Mouse (Mus musculus) hindbrain, embryonic 12.5 days (tissue): ENCODE measurements around the gene Mia. TPM values are rescaled to one million over a fixed set of nuclear protein-coding genes. Genes with fewer than 3 reads are reported as not detected.
A peak's percentile ranks its signal among the peaks of the same experiment; 100 is the strongest.

Experiments
- ATAC-seq: fragments of 200-750 bp; cut with Nextera tagmentation; 2 replicates; pipeline ENCODE4 v1.8.0; 2017; ENCODE audit warnings: moderate TSS enrichment; ENCODE audit not compliant: low FRiP score
- H3K27ac ChIP-seq: fragments of 300-500 bp; sonication (generic); 2 replicates; pipeline ENCODE4 v1.5.1; 2016; ENCODE audit warnings: mild to moderate bottlenecking
- H3K27me3 ChIP-seq: fragments of 300-500 bp; sonication (generic); 2 replicates; pipeline ENCODE4 v1.6.1; 2016; ENCODE audit warnings: mild to moderate bottlenecking
- H3K36me3 ChIP-seq: fragments of 300-500 bp; sonication (generic); 2 replicates; pipeline ENCODE4 v1.6.1; 2016; ENCODE audit warnings: mild to moderate bottlenecking
- H3K4me1 ChIP-seq: fragments of 300-500 bp; sonication (generic); 2 replicates; pipeline ENCODE4 v1.6.1; 2016
- H3K4me2 ChIP-seq: fragments of 300-500 bp; sonication (generic); replicated peaks from 2 replicates; pipeline ENCODE4 v1.6.1; 2016; ENCODE audit warnings: mild to moderate bottlenecking
- H3K4me3 ChIP-seq: fragments of 300-500 bp; sonication (generic); 2 replicates; pipeline ENCODE4 v1.5.1; 2016; ENCODE audit warnings: mild to moderate bottlenecking
- H3K9ac ChIP-seq: fragments of 300-500 bp; sonication (generic); 2 replicates; pipeline ENCODE4 v1.6.1; 2016; ENCODE audit warnings: mild to moderate bottlenecking, moderate library complexity
- H3K9me3 ChIP-seq: fragments of 300-500 bp; sonication (generic); replicated peaks from 2 replicates; pipeline ENCODE4 v1.6.1; 2016; ENCODE audit warnings: mild to moderate bottlenecking
- WGBS: fragments of 180-500 bp; shearing (Covaris S2); methylation state at CpG from one replicate; pipeline ENCODE4 v1.1.7; 2016; 5-methylcytosine and 5-hydroxymethylcytosine counted together
- polyA plus RNA-seq: library from polyadenylated mRNA; unstranded; fragments of >200 nt; fragmentation: Nextera tagmentation; extraction: Ambion mirVana; gene quantifications from 2 replicates; pipeline ENCODE4 v1.2.1, GENCODE M21; 2016

Mia gene
- polyA plus RNA-seq, 1 experiment from 2014 or later, result 20.0 TPM

DNA sequence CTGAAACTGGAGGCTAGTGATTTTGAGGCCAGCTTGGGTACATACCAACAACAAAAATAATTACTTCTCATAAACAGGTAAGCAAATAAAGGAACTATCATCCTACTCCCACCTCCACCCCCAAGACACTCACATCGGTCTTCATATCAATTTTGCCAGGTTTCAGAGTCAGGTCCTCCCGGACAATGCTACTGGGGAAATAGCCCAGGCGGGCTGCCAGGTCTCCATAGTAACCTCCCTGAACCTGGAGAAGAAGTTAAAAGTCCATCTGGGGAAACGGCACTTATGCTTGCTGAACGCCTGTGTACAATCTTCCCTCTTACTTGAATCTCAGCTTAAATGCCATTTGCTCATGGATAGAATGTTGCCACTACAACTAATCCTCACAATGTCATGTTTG lies 921 bp downstream of the Mia start:
- Histone ChIP-seq H3K4me1 (peaks cover 11% of the 10 kb centered on the region), H3K4me2 (no peak overlapping the region), H3K9me3 (no peaks in the 10 kb centered on the region), H3K27ac (no peak overlapping the region), H3K9ac (no peak overlapping the region), H3K27me3 (no peaks in the 10 kb centered on the region), H3K36me3 (peaks cover 18% of the 10 kb centered on the region), H3K4me3 (no peak overlapping the region)
- 68% methylated on average over 5 of the region's 5 CpGs for WGBS
- no peak for ATAC-seq

DNA sequence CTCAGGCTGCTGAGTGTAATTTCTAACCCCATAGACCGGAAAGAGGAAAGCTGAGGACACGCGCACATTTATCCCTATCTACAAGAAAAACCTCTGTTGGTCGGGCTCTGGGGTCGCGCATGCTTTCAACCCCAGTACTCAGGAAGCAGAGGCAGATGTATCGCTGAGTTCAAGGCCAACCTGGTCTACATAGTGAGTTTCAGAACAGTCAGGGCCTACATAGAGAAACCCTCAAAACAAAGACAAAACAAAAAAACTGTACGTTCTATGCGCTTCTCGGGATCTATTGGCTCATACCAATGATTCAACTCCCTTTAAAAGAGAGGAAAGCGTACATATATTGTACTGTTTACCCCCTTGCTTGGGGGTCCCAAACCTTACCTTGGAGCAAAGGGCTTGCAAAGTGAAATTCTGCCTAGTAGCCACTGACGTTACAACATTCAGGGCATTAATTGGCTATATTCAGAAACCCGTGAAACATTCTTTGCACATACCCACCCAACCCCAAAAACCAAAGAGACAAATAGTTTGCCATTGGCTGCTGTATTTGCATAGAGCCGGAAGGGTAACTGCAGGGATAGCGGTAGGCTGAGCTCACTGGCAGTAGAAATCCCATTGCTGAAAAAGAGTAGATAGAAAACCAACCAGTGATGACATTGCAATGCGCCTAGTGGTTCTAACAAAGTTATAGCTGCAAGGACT lies 1.6 kb downstream of the Mia start:
- peaks cover 11% of the 10 kb centered on the region for H3K4me1 ChIP-seq
- WGBS, result 48% methylated on average over 16 of the region's 16 CpGs
- H3K27me3 ChIP-seq, result no peaks in the 10 kb centered on the region
- H3K27ac ChIP-seq, result peak overlapping the region; percentile 79
- peak overlapping the region; percentile 44 for H3K9ac ChIP-seq
- peaks cover 16% of the 10 kb centered on the region for H3K36me3 ChIP-seq
- no peaks in the 10 kb centered on the region for H3K9me3 ChIP-seq
- ATAC-seq, result peak; percentile 2; the same call in 1 of the 2 replicates
- H3K4me2 ChIP-seq, result peak overlapping the region; percentile 60
- H3K4me3 ChIP-seq, result peak overlapping the region; percentile 63

DNA sequence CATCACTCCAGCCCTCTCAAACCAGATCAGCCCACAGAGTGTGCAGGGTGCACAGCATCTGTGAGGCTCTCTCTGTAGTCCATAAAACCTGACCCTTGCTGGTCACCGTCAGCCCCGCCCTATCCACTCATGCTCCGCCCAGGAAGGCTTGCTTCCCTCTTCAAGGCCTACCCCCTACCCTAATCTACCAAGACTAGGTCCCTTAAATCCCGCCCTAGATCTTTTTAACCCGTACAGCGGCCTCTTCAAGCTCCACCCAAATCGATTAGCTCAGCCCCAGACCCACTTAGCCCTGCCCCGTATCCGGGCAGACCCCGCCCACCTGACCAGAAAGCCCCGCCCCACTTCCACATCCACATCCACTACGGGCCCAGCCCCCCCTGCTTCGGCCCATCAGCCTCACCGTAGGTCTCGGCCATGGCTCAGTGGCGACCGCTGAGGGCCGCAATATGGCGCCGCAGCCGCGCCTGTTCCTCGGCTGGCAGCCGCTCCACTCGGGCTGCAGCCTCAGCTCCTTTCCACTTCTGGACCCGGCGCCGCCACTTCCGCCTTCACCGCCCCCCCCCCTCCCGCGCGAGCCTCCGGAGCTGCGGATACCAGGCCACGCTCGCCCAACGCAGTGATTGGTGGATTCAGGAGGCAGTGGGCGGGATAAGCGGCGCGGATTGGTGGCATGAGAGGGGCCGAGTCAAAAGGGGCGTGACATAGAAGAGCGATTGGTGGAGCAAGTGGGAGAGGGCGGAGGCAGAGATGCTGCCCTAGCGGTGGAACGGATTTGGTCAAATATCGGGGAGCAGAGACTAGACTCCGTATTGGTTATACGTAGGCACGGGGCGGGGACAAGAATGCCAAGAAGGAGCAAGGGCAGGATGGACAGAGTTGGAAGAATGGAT lies 2.4 kb downstream of the Mia start, which contains the start of gene Rab4b:
Gene Rab4b, minus strand, starts transcription at position 573 of the 893 bp plus-strand sequence.
- ATAC-seq, result peak; percentile 98
- Histone ChIP-seq H3K4me2 (peak within 1 kb of the TSS; percentile 60), H3K27me3 (no peaks in the 10 kb centered on the region)

GRCm38 (mm10) chr7:27177942-27178323 lies 3.0 kb downstream of the Mia start:
- H3K9me3 ChIP-seq, result no peaks in the 10 kb centered on the region
- peak overlapping the region; percentile 96 for H3K27ac ChIP-seq
- ATAC-seq, result peak; percentile 6
- H3K4me1 ChIP-seq, result peaks cover 11% of the 10 kb centered on the region
- H3K36me3 ChIP-seq, result peaks cover 19% of the 10 kb centered on the region
- whole genome bisulfite sequencing, result 24% methylated on average over 4 of the region's 4 CpGs
- H3K4me2 ChIP-seq, result peak overlapping the region; percentile 60
- H3K27me3 ChIP-seq, result no peaks in the 10 kb centered on the region
- H3K9ac ChIP-seq, result peak overlapping the region; percentile 66
- H3K4me3 ChIP-seq, result peak overlapping the region; percentile 63

More for the DNA sequence above, 2.4 kb downstream of the Mia start, which contains the start of gene Rab4b:
- Histone ChIP-seq H3K27ac (peak within 1 kb of the TSS; percentile 96), H3K9ac (peak within 1 kb of the TSS; percentile 66), H3K36me3 (peaks cover 19% of the 10 kb centered on the region), H3K9me3 (no peaks in the 10 kb centered on the region), H3K4me1 (peaks cover 11% of the 10 kb centered on the region), H3K4me3 (peak within 1 kb of the TSS; percentile 63)
- under 1% methylated on average over 52 of the region's 53 CpGs for WGBS

- Histone ChIP-seq H3K4me2 (no peak overlapping the region), H3K4me1 (peaks cover 9% of the 10 kb centered on the region), H3K9me3 (no peaks in the 10 kb centered on the region), H3K27me3 (no peaks in the 10 kb centered on the region), H3K9ac (no peak overlapping the region), H3K36me3 (peaks cover 41% of the 10 kb centered on the region), H3K4me3 (no peak overlapping the region), H3K27ac (no peak overlapping the region)
- ATAC-seq, result no peak
- WGBS, result 92% methylated on average over 7 of the region's 7 CpGs
Measured at GRCm38 (mm10) chr7:27174896-27175295, 6.1 kb downstream of the Mia start.

DNA sequence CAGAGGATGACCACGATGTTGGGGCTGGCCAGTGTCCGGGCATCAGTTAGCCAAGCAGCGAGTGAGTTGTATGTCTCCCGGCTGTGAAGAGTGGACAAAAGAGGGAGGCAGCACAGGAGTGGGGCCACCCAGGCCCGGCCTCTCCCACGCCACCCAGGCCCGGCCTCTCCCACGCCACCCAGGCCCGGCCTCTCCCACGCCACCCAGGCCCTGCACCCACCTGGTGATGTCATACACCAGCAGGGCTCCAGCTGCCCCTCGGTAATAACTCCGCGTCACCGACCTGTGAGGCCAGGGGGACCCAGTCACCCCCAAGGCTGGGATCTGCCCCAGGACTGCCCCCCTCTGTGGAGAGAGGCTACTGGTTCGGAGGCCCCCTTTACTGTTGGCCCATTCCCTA lies 6.5 kb downstream of the Mia start:
- no peak for ATAC-seq
- peaks cover 8% of the 10 kb centered on the region for H3K4me1 ChIP-seq
- no peaks in the 10 kb centered on the region for H3K27me3 ChIP-seq
- WGBS, result 90% methylated on average over 15 of the region's 15 CpGs
- no peak overlapping the region for H3K4me3 ChIP-seq
- no peak overlapping the region for H3K27ac ChIP-seq
- no peaks in the 10 kb centered on the region for H3K9me3 ChIP-seq
- H3K36me3 ChIP-seq, result peaks cover 41% of the 10 kb centered on the region
- H3K9ac ChIP-seq, result no peak overlapping the region
- no peak overlapping the region for H3K4me2 ChIP-seq

GRCm38 (mm10) chr7:27170981-27171380 lies 10.0 kb downstream of the Mia start:
- H3K27me3 ChIP-seq, result no peaks in the 10 kb centered on the region
- peaks cover 41% of the 10 kb centered on the region for H3K36me3 ChIP-seq
- 92% methylated on average over 3 of the region's 3 CpGs for WGBS
- H3K4me2 ChIP-seq, result no peak overlapping the region
- H3K9ac ChIP-seq, result no peak overlapping the region
- peaks cover 9% of the 10 kb centered on the region for H3K4me1 ChIP-seq
- H3K9me3 ChIP-seq, result no peaks in the 10 kb centered on the region
- H3K27ac ChIP-seq, result no peak overlapping the region
- no peak for ATAC-seq
- H3K4me3 ChIP-seq, result no peak overlapping the region

GRCm38 (mm10) chr7:27168371-27168770 lies 12.6 kb downstream of the Mia start:
- Histone ChIP-seq H3K27ac (no peak overlapping the region), H3K4me2 (no peak overlapping the region; the same call in 1 of the 2 replicates), H3K9me3 (no peaks in the 10 kb centered on the region), H3K9ac (no peak overlapping the region), H3K4me3 (no peak overlapping the region), H3K4me1 (peaks cover 32% of the 10 kb centered on the region), H3K27me3 (no peaks in the 10 kb centered on the region), H3K36me3 (peaks cover 47% of the 10 kb centered on the region)
- ATAC-seq, result no peak
- WGBS, result 91% methylated on average over 5 of the region's 5 CpGs

DNA sequence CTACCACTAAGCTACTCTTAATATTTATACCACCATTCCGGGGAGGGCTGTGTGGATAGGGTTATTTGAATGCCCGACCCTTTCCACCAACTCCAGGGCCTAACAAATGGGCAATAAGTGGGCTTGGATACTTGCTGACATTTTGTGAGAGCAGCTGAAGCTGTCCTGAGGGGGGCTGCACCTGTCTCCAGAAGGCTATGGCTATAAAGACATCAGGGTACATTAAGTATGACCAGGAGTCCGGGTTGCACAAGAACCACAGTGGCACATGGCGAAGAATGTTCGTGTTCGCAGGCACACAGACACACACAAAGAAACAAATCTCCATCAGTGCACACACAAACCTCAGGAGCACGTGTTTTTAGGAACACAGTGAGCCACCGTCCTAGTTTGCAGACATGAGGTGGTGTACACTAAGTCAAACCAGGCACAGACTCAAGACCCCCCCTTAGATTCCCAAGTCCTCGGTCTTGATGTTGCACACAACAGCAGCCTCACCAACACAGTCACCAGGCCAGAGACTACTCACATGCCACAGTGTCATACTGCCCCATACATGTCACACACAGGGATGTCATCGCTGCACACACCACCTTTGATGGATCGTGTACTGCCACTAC lies 13.4 kb downstream of the Mia start:
- H3K4me3 ChIP-seq, result peak overlapping the region; percentile 69
- H3K4me2 ChIP-seq, result peak overlapping the region; percentile 87
- H3K9me3 ChIP-seq, result no peaks in the 10 kb centered on the region
- peak overlapping the region; percentile 99 for H3K27ac ChIP-seq
- H3K9ac ChIP-seq, result peak overlapping the region; percentile 91
- peaks cover 43% of the 10 kb centered on the region for H3K36me3 ChIP-seq
- peaks cover 40% of the 10 kb centered on the region for H3K4me1 ChIP-seq
- ATAC-seq, result peak; percentile 7; the same call in 1 of the 2 replicates
- H3K27me3 ChIP-seq, result no peaks in the 10 kb centered on the region
- WGBS, result 78% methylated on average over 11 of the region's 11 CpGs

- H3K9ac ChIP-seq, result peak within 1 kb of the TSS; percentile 91
- H3K9me3 ChIP-seq, result no peaks in the 10 kb centered on the region
- 2% methylated on average over 52 of the region's 61 CpGs for WGBS
- H3K36me3 ChIP-seq, result peaks cover 41% of the 10 kb centered on the region
- peak within 1 kb of the TSS; percentile 69 for H3K4me3 ChIP-seq
- peak; percentile 83 for ATAC-seq
- no peaks in the 10 kb centered on the region for H3K27me3 ChIP-seq
- peak within 1 kb of the TSS; percentile 87 for H3K4me2 ChIP-seq
- peak within 1 kb of the TSS; percentile 99 for H3K27ac ChIP-seq
- peaks cover 48% of the 10 kb centered on the region for H3K4me1 ChIP-seq
Measured at GRCm38 (mm10) chr7:27166614-27167474, 14.1 kb downstream of the Mia start, which contains the start of gene Egln2. Gene Egln2, minus strand, starts transcription at chr7:27166802.

DNA sequence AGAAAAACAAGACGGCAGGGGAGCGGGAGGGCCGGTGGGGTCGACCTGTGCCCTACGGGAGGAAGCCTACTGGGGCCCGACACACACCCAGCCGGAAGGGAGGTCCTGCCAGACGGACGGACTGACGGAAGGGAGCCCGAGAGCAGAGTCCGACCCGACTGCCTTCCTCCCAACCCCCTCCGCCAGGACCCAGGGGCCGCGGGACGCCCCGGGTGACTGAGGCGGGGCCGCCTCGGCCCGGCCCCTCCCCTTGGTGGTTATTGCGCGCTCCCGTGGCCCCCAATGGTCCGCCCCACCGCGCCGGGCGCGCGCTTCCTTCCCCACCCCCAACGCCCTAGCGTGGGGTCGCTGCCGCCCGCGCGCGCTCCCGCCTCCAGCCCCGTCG lies 14.7 kb downstream of the Mia start:
- Histone ChIP-seq H3K27ac (peak overlapping the region; percentile 99), H3K36me3 (peaks cover 35% of the 10 kb centered on the region), H3K4me3 (peak overlapping the region; percentile 69), H3K4me1 (peaks cover 54% of the 10 kb centered on the region), H3K4me2 (peak overlapping the region; percentile 87), H3K9me3 (no peaks in the 10 kb centered on the region), H3K9ac (peak overlapping the region; percentile 91), H3K27me3 (no peaks in the 10 kb centered on the region)
- peak; percentile 72 for ATAC-seq
- under 1% methylated on average over 35 of the region's 43 CpGs for WGBS
